Mouse (Mus musculus): ENCODE measurements around the gene Ppp2r1a. TPM values are rescaled to one million over a fixed set of nuclear protein-coding genes. Genes with fewer than 3 reads are reported as not detected.

Gene Ppp2r1a
- polyA plus RNA-seq, 1 experiment from 2014 or later, result 880 TPM

GRCm38 (mm10) chr17:20993716-20994115 is 48.6 kb downstream of the Ppp2r1a start:
- ATAC-seq, result no peak

GRCm38 (mm10) chr17:20996364-20996763 is 51.3 kb downstream of the Ppp2r1a start, which contains the start of gene Vmn1r233:
TSS of gene Vmn1r233 (minus strand) at chr17:20996464.
- H3K27me3 ChIP-seq (replicated peaks; ENCODE audit: control insufficient read depth, insufficient read depth, low read length), result no peaks in the 10 kb centered on the region
- H3K9me3 ChIP-seq (ENCODE audit: control insufficient read depth, low read length), result no peaks in the 10 kb centered on the region
- no peak within 1 kb of the TSS for H3K9ac ChIP-seq (ENCODE audit: low read depth, low read length)
- no peaks in the 10 kb centered on the region for H3K36me3 ChIP-seq (ENCODE audit: control insufficient read depth, insufficient read depth, low read length)
- H3K27ac ChIP-seq (ENCODE audit: low read depth, low read length), result no peak within 1 kb of the TSS
- ATAC-seq, result no peak
- H3K4me2 ChIP-seq (ENCODE audit: low read length), result no peak within 1 kb of the TSS
- no peaks in the 10 kb centered on the region for H3K4me1 ChIP-seq (ENCODE audit: control insufficient read depth, insufficient read depth, low read depth, low read length)
- no peak within 1 kb of the TSS for H3K4me3 ChIP-seq (ENCODE audit: low read length)

More at GRCm38 (mm10) chr17:20993716-20994115, 48.6 kb downstream of the Ppp2r1a start:
- Histone ChIP-seq H3K4me1 (ENCODE audit: control insufficient read depth, insufficient read depth, low read depth, low read length) (no peaks in the 10 kb centered on the region), H3K4me3 (ENCODE audit: low read length) (no peak overlapping the region), H3K27me3 (replicated peaks; ENCODE audit: control insufficient read depth, insufficient read depth, low read length) (no peaks in the 10 kb centered on the region), H3K4me2 (ENCODE audit: low read length) (no peak overlapping the region), H3K9me3 (ENCODE audit: control insufficient read depth, low read length) (no peaks in the 10 kb centered on the region), H3K9ac (ENCODE audit: low read depth, low read length) (no peak overlapping the region), H3K27ac (ENCODE audit: low read depth, low read length) (no peak overlapping the region), H3K36me3 (ENCODE audit: control insufficient read depth, insufficient read depth, low read length) (no peaks in the 10 kb centered on the region)
- whole genome bisulfite sequencing, result 70% methylated on average over 2 of the region's 2 CpGs

GRCm38 (mm10) chr17:21008382-21009331 is 63.5 kb downstream of the Ppp2r1a start, which contains the start of gene Zfp160:
TSS of gene Zfp160 (plus strand) at chr17:21008903.
- H3K36me3 ChIP-seq (ENCODE audit: control insufficient read depth, insufficient read depth, low read length), result peaks cover 10% of the 10 kb centered on the region; the same call in 1 of the 2 replicates
- peak within 1 kb of the TSS; percentile 78 for H3K4me2 ChIP-seq (ENCODE audit: low read length)
- no peaks in the 10 kb centered on the region for H3K9me3 ChIP-seq (ENCODE audit: control insufficient read depth, low read length)
- ATAC-seq, result peak; percentile 98
- H3K27me3 ChIP-seq (replicated peaks; ENCODE audit: control insufficient read depth, insufficient read depth, low read length), result no peaks in the 10 kb centered on the region
- H3K27ac ChIP-seq (ENCODE audit: low read depth, low read length), result peak within 1 kb of the TSS; percentile 91
- 6% methylated on average over 36 of the region's 36 CpGs for WGBS
- peak within 1 kb of the TSS; percentile 71 for H3K4me3 ChIP-seq (ENCODE audit: low read length)
- H3K4me1 ChIP-seq (ENCODE audit: control insufficient read depth, insufficient read depth, low read depth, low read length), result peaks cover 9% of the 10 kb centered on the region
- peak within 1 kb of the TSS; percentile 88 for H3K9ac ChIP-seq (ENCODE audit: low read depth, low read length)

GRCm38 (mm10) chr17:21009726-21010125 is 64.6 kb downstream of the Ppp2r1a start:
- 29% methylated on average over 1 of the region's 1 CpGs for WGBS
- Histone ChIP-seq H3K9ac (ENCODE audit: low read depth, low read length) (peak overlapping the region; percentile 88), H3K36me3 (ENCODE audit: control insufficient read depth, insufficient read depth, low read length) (peaks cover 10% of the 10 kb centered on the region; the same call in 1 of the 2 replicates), H3K27me3 (replicated peaks; ENCODE audit: control insufficient read depth, insufficient read depth, low read length) (no peaks in the 10 kb centered on the region), H3K4me1 (ENCODE audit: control insufficient read depth, insufficient read depth, low read depth, low read length) (peaks cover 9% of the 10 kb centered on the region), H3K4me3 (ENCODE audit: low read length) (peak overlapping the region; percentile 71), H3K27ac (ENCODE audit: low read depth, low read length) (no peak overlapping the region), H3K9me3 (ENCODE audit: control insufficient read depth, low read length) (no peaks in the 10 kb centered on the region), H3K4me2 (ENCODE audit: low read length) (peak overlapping the region; percentile 78)
- ATAC-seq, result no peak

Other genes with a start within 250 kb of the Ppp2r1a start
- not detected in 2 replicates for gene Vmn1r227, start 215.5 kb upstream of the Ppp2r1a start, polyA plus RNA-seq (2015; fragmentation: Nextera tagmentation; extraction: Ambion mirVana)
- gene Vmn1r228, start 159.2 kb upstream of the Ppp2r1a start, polyA plus RNA-seq (2015; fragmentation: Nextera tagmentation; extraction: Ambion mirVana), result not detected in 2 replicates
- gene Vmn1r229, start 133.8 kb upstream of the Ppp2r1a start, polyA plus RNA-seq (2015; fragmentation: Nextera tagmentation; extraction: Ambion mirVana), result not detected in 2 replicates
- not detected in 2 replicates for gene Vmn1r230, start 104.9 kb upstream of the Ppp2r1a start, polyA plus RNA-seq (2015; fragmentation: Nextera tagmentation; extraction: Ambion mirVana)
- not detected in 2 replicates for gene Vmn1r231, start 40.2 kb upstream of the Ppp2r1a start, polyA plus RNA-seq (2015; fragmentation: Nextera tagmentation; extraction: Ambion mirVana)
- not detected in 2 replicates for gene Vmn1r232, start 25.6 kb upstream of the Ppp2r1a start, polyA plus RNA-seq (2015; fragmentation: Nextera tagmentation; extraction: Ambion mirVana)
- gene Vmn1r233, start 51.2 kb downstream of the Ppp2r1a start, polyA plus RNA-seq (2015; fragmentation: Nextera tagmentation; extraction: Ambion mirVana), result not detected in 2 replicates
- 13.7 and 15.4 TPM in 2 replicates for gene Zfp160, start 63.6 kb downstream of the Ppp2r1a start, polyA plus RNA-seq (2015; fragmentation: Nextera tagmentation; extraction: Ambion mirVana)

All from hindbrain, embryonic 16.5 days (tissue).